Mouse (Mus musculus) frontal cortex, postnatal 25 days (tissue): ENCODE data around the gene Eif2b5.
"Not testable (repeated sequence)": the region's sequence is repeated elsewhere in the genome, so short reads cannot be mapped to it uniquely, and the experiment has no call there.

ENCODE experiments used
- DNase-seq, 2 experiments: peaks; one replicate each; pipeline ENCODE4 v3.0.0; 2022; ENCODE audit warnings: low spot score in 2 of 2

Gene Eif2b5

GRCm38 (mm10) chr16:20498677-20499475 is at the start of gene Eif2b5:
Gene Eif2b5 (plus strand): TSS chr16:20498817.
- peak; percentile 86 to 93 for DNase-seq

GRCm38 (mm10) chr16:20451774-20452173 is 46.8 kb upstream of the Eif2b5 start:
- DNase-seq: no peak

- no peak for DNase-seq
Observed at GRCm38 (mm10) chr16:20454155-20454654, 44.4 kb upstream of the Eif2b5 start.

GRCm38 (mm10) chr16:20456106-20456505 is 42.5 kb upstream of the Eif2b5 start:
- DNase-seq: no peak

GRCm38 (mm10) chr16:20458736-20459135 is 39.9 kb upstream of the Eif2b5 start:
- DNase-seq: not testable (repeated sequence)

GRCm38 (mm10) chr16:20464725-20465124 is 33.9 kb upstream of the Eif2b5 start:
- DNase-seq: no peak

- DNase-seq: no peak
Observed at GRCm38 (mm10) chr16:20470981-20471380, 27.6 kb upstream of the Eif2b5 start.

GRCm38 (mm10) chr16:20471686-20472085 is 26.9 kb upstream of the Eif2b5 start:
- no peak for DNase-seq

GRCm38 (mm10) chr16:20473748-20474147 is 24.9 kb upstream of the Eif2b5 start:
- no peak for DNase-seq

- DNase-seq: no peak
Observed at GRCm38 (mm10) chr16:20474211-20474610, 24.4 kb upstream of the Eif2b5 start.

- DNase-seq: no peak
Observed at GRCm38 (mm10) chr16:20474786-20475185, 23.8 kb upstream of the Eif2b5 start.

- DNase-seq: no peak
Observed at GRCm38 (mm10) chr16:20475335-20475734, 23.3 kb upstream of the Eif2b5 start.

GRCm38 (mm10) chr16:20476857-20477256 is 21.8 kb upstream of the Eif2b5 start:
- DNase-seq: no peak

- no peak for DNase-seq
Observed at GRCm38 (mm10) chr16:20477270-20477669, 21.3 kb upstream of the Eif2b5 start.

GRCm38 (mm10) chr16:20478504-20478903 is 20.1 kb upstream of the Eif2b5 start:
- no peak for DNase-seq

- not testable (repeated sequence) for DNase-seq
Observed at GRCm38 (mm10) chr16:20479026-20479760, 19.4 kb upstream of the Eif2b5 start.

- no peak for DNase-seq
Observed at GRCm38 (mm10) chr16:20480115-20480514, 18.5 kb upstream of the Eif2b5 start.

- no peak for DNase-seq
Observed at GRCm38 (mm10) chr16:20481746-20482145, 16.9 kb upstream of the Eif2b5 start.

GRCm38 (mm10) chr16:20483716-20484115 is 14.9 kb upstream of the Eif2b5 start:
- DNase-seq: not testable (repeated sequence)

GRCm38 (mm10) chr16:20485061-20485460 is 13.6 kb upstream of the Eif2b5 start:
- DNase-seq: no peak

GRCm38 (mm10) chr16:20486048-20486447 is 12.6 kb upstream of the Eif2b5 start:
- DNase-seq: no peak

- no peak for DNase-seq
Observed at GRCm38 (mm10) chr16:20488151-20488550, 10.5 kb upstream of the Eif2b5 start.

- DNase-seq: not testable (repeated sequence)
Observed at GRCm38 (mm10) chr16:20488751-20489150, 9.9 kb upstream of the Eif2b5 start.
